Mouse (Mus musculus): ENCODE measurements around the gene Xpnpep2. TPM values are rescaled to one million over a fixed set of nuclear protein-coding genes. Genes with fewer than 3 reads are reported as not detected.

Gene Xpnpep2
- polyA plus RNA-seq, 1 experiment from 2014 or later = 3.8 TPM

DNA sequence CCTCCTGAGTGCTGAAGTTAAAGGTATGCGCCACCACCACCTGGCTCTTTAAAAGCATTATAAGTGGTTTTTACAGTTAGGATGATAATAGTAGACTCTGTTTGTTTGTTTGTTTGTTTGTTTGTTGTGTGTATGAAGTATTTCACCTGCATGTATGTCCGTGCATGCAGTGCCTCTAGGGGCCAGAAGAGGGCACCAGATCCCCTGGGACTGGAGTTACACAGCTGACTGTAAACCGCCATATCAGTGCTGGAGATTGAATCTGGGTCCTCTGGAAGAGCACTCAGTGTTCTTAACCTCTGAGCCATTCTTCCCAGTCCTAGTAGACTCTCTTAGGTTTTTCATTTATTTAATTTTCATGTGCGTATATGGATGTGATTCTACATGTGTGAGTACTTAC lies 13.9 kb upstream of the Xpnpep2 start:
- no peaks in the 10 kb centered on the region for H3K27me3 ChIP-seq
- H3K36me3 ChIP-seq = no peaks in the 10 kb centered on the region
- WGBS = 73% methylated on average over 4 of the region's 4 CpGs
- no peak overlapping the region for H3K27ac ChIP-seq
- H3K4me2 ChIP-seq (replicated peaks) = no peak overlapping the region
- H3K9me3 ChIP-seq = no peaks in the 10 kb centered on the region
- H3K4me3 ChIP-seq = no peak overlapping the region
- ATAC-seq (ENCODE audit: insufficient number of reproducible peaks, insufficient read depth, low FRiP score, low TSS enrichment) = no peak
- H3K9ac ChIP-seq = no peak overlapping the region
- no peaks in the 10 kb centered on the region for H3K4me1 ChIP-seq

DNA sequence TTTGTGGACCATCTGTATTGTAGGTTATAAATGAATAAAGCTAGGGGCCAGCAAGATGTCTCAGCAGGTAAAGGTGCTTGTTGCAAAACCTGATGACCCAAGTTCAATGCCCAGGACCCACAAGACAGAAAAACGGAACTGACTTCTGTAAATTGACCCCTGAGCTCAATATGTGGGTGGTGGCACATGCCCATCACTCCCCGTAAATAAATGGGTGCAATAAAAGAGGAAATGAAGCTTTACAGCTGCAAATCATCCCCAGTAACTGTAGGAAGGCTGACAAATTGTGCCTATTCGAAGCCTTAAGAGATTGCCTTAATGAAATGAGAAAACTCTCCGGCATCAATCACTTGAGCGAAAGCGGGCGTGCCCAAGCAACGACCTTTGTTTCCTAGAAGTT lies 11.9 kb upstream of the Xpnpep2 start:
- WGBS = 77% methylated on average over 8 of the region's 8 CpGs
- Histone ChIP-seq H3K9me3 (no peaks in the 10 kb centered on the region), H3K27ac (no peak overlapping the region), H3K4me1 (no peaks in the 10 kb centered on the region), H3K36me3 (no peaks in the 10 kb centered on the region), H3K4me2 (replicated peaks) (no peak overlapping the region), H3K9ac (no peak overlapping the region), H3K4me3 (no peak overlapping the region), H3K27me3 (no peaks in the 10 kb centered on the region)
- ATAC-seq (ENCODE audit: insufficient number of reproducible peaks, insufficient read depth, low FRiP score, low TSS enrichment) = no peak

DNA sequence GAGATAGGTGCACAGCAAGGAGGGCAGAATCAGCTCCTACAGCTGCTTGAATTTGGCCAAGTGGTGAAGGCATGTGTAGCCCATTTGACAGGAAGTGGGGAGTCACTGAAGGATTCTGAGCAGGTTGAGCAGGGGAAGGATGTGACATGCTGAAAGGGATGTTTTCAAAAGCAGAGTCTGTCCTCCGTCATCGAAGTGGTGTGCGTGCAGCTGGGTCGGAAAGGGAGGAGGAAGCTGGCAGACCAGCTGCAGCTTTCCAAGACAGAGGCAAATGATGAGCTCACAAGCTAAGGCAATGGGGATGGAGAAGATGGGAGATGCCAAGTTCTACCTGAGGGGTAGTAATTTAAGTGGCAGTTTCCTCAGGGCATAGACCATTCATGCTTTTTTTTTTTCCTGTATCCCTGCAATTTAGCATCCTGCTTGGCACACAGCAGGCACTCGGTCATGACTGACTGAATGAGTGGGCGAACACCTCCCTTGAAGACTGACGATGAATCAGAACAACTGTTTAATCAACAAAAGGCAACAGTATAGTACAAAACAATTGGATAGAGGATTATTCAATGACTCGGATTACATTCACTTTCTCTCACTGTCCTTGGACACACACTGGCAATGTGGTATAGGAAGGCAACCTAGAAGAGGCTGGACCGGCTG lies 9.9 kb upstream of the Xpnpep2 start:
- H3K9me3 ChIP-seq = no peaks in the 10 kb centered on the region
- H3K4me2 ChIP-seq (replicated peaks) = no peak overlapping the region
- no peak overlapping the region for H3K4me3 ChIP-seq
- no peak overlapping the region for H3K9ac ChIP-seq
- H3K27ac ChIP-seq = no peak overlapping the region
- no peaks in the 10 kb centered on the region for H3K36me3 ChIP-seq
- H3K4me1 ChIP-seq = no peaks in the 10 kb centered on the region
- ATAC-seq (ENCODE audit: insufficient number of reproducible peaks, insufficient read depth, low FRiP score, low TSS enrichment) = no peak
- WGBS = 84% methylated on average over 9 of the region's 9 CpGs
- no peaks in the 10 kb centered on the region for H3K27me3 ChIP-seq

DNA sequence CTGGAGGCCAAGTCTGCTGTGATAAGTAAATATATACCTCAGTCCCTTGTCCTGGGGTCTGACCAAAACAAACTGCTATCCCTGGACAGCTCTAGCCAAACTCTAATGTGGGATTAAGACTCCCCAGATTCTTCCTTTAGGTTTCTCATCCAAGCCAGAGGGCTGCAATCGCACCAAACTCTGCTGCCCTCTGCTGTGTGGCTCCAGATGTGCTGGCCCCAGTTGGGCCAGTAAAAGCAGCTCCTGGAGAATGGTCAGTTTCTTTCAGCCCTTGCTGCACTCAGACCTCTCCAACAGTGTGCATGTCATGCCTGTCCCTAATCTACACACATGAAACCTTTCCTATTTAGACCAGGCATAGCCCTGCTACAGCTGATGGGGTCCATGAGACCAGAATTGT lies 8.7 kb upstream of the Xpnpep2 start:
- Histone ChIP-seq H3K36me3 (no peaks in the 10 kb centered on the region), H3K4me3 (no peak overlapping the region), H3K27ac (no peak overlapping the region), H3K9ac (no peak overlapping the region), H3K4me2 (replicated peaks) (no peak overlapping the region), H3K9me3 (no peaks in the 10 kb centered on the region), H3K27me3 (no peaks in the 10 kb centered on the region), H3K4me1 (no peaks in the 10 kb centered on the region)
- no peak for ATAC-seq (ENCODE audit: insufficient number of reproducible peaks, insufficient read depth, low FRiP score, low TSS enrichment)
- WGBS = 24% methylated on average over 1 of the region's 1 CpGs

DNA sequence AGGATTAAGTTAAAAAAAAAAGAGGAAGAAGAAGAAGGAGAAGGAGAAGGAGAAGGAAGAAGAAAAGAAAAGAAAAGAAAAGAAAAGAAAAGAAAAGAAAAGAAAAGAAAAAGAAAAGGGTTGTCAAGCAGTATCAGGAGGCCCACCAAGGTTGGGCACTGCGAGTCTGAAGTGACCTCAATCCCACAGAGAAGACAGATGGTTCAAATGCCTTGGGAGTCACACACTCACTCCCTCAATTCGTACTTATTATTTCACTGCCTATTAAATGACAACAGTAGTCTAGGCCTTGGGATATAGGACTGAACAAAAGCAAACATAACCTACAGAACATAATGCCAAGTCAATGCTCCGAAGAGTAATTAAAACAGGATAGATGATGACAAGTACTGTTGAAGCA lies 5.3 kb upstream of the Xpnpep2 start:
- Histone ChIP-seq H3K9me3 (no peaks in the 10 kb centered on the region), H3K4me3 (no peak overlapping the region), H3K4me1 (no peaks in the 10 kb centered on the region), H3K9ac (no peak overlapping the region), H3K27ac (no peak overlapping the region), H3K27me3 (no peaks in the 10 kb centered on the region), H3K36me3 (no peaks in the 10 kb centered on the region), H3K4me2 (replicated peaks) (no peak overlapping the region)
- no peak for ATAC-seq (ENCODE audit: insufficient number of reproducible peaks, insufficient read depth, low FRiP score, low TSS enrichment)
- WGBS = 80% methylated on average over 3 of the region's 3 CpGs

DNA sequence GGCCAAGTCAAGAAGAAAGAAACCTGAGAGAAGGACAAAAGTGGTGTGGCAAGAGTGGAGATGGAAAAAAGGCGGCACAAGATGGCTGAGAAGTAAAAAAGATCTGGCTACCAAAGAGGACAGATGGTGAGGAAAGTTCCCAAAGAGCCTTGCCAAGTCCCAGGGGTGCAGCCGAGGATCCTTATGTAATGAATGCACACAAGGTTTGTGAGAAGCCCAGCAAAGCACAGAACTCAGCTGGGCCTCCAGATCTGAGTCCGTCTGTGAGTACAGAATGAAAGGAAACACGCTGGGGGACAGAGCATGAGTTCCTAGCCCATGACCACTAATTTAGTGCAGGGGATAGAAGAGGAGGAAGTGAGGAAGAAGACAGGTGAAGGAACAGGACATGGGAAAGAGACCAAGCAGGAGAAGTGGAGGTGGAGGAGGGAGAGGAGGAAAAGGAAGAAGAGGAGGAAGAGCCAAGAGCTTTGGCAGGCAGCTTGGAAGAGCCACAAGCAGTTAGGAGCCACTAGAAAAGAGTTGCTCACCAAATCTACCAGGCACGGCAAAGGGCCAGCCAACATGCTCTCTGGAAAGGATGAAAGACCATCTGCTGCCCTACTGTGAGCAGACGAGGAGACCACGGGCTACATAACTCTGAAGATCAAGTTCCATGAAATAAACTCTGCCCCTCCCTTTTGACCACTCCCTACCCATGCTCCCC lies 3.6 kb upstream of the Xpnpep2 start:
- Histone ChIP-seq H3K4me1 (no peaks in the 10 kb centered on the region), H3K4me2 (replicated peaks) (no peak overlapping the region), H3K36me3 (no peaks in the 10 kb centered on the region), H3K27me3 (no peaks in the 10 kb centered on the region), H3K27ac (no peak overlapping the region), H3K9me3 (no peaks in the 10 kb centered on the region), H3K4me3 (no peak overlapping the region), H3K9ac (no peak overlapping the region)
- no peak for ATAC-seq (ENCODE audit: insufficient number of reproducible peaks, insufficient read depth, low FRiP score, low TSS enrichment)
- 84% methylated on average over 7 of the region's 7 CpGs for WGBS

DNA sequence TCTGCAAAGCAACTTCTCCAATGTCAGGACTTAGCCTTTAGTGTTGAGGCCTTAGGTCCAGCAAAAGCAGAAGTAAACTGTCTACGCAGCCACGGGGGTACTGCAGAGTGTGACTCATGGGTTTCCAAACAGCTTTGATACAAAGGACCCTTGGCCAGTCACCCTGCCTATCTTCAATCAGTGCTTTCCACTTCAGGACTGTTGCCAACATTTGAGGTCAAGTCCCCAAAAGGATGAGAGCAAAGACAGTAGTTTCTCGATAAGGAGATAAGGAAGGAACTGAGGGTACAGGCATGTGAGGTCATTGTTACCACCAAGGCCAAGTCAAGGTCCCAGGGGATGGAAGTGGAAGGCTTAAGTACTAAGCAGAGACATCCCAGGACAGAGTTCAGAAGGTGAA lies 2.3 kb upstream of the Xpnpep2 start:
- 93% methylated on average over 3 of the region's 3 CpGs for WGBS
- Histone ChIP-seq H3K4me3 (no peak overlapping the region), H3K4me1 (no peaks in the 10 kb centered on the region), H3K4me2 (replicated peaks) (no peak overlapping the region), H3K36me3 (no peaks in the 10 kb centered on the region), H3K27ac (no peak overlapping the region), H3K9me3 (no peaks in the 10 kb centered on the region), H3K9ac (no peak overlapping the region), H3K27me3 (no peaks in the 10 kb centered on the region)
- ATAC-seq (ENCODE audit: insufficient number of reproducible peaks, insufficient read depth, low FRiP score, low TSS enrichment) = no peak

GRCm38 (mm10) chrX:48109316-48109655 lies 761 bp downstream of the Xpnpep2 start:
- no peak for ATAC-seq (ENCODE audit: insufficient number of reproducible peaks, insufficient read depth, low FRiP score, low TSS enrichment)
- 81% methylated on average over 3 of the region's 3 CpGs for WGBS
- no peak overlapping the region for H3K4me3 ChIP-seq
- H3K9me3 ChIP-seq = no peaks in the 10 kb centered on the region
- H3K36me3 ChIP-seq = no peaks in the 10 kb centered on the region
- no peaks in the 10 kb centered on the region for H3K4me1 ChIP-seq
- H3K27me3 ChIP-seq = no peaks in the 10 kb centered on the region
- no peak overlapping the region for H3K9ac ChIP-seq
- H3K4me2 ChIP-seq (replicated peaks) = no peak overlapping the region
- peak overlapping the region; percentile 75; the same call in 1 of the 2 replicates for H3K27ac ChIP-seq

DNA sequence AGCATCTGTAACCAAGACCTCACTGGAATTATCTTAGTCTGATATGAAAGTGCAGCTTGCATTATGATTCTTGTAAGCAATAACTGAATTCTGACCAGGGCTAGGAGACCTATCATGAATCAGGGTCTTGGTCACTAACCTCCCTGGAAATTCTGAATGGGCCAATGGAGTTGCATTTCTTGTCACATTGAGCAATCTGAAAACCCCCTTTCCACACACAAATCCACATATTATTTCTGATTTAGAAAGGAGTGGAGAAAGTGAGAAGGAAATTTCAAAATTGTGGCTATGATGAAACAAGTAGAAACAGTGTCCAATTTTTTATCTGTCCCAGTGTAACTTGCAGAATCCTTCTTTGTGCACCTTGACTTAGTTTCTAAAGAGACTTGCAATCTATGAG lies 10.8 kb downstream of the Xpnpep2 start:
- Histone ChIP-seq H3K9me3 (no peaks in the 10 kb centered on the region), H3K27me3 (no peaks in the 10 kb centered on the region), H3K4me1 (no peaks in the 10 kb centered on the region), H3K9ac (no peak overlapping the region), H3K4me2 (replicated peaks) (no peak overlapping the region), H3K27ac (no peak overlapping the region), H3K36me3 (no peaks in the 10 kb centered on the region), H3K4me3 (no peak overlapping the region)
- no peak for ATAC-seq (ENCODE audit: insufficient number of reproducible peaks, insufficient read depth, low FRiP score, low TSS enrichment)

GRCm38 (mm10) chrX:48124132-48125071 lies 15.9 kb downstream of the Xpnpep2 start:
- H3K9ac ChIP-seq = no peak overlapping the region
- H3K27ac ChIP-seq = no peak overlapping the region
- 30% methylated on average over 17 of the region's 17 CpGs for WGBS
- H3K9me3 ChIP-seq = no peaks in the 10 kb centered on the region
- H3K27me3 ChIP-seq = no peaks in the 10 kb centered on the region
- H3K4me3 ChIP-seq = no peak overlapping the region
- H3K4me2 ChIP-seq (replicated peaks) = peak overlapping the region; percentile 31; the same call in 1 of the 2 replicates
- no peak for ATAC-seq (ENCODE audit: insufficient number of reproducible peaks, insufficient read depth, low FRiP score, low TSS enrichment)
- H3K4me1 ChIP-seq = no peaks in the 10 kb centered on the region
- H3K36me3 ChIP-seq = no peaks in the 10 kb centered on the region

- no peak; the same call in 1 of the 2 replicates for ATAC-seq (ENCODE audit: insufficient number of reproducible peaks, insufficient read depth, low FRiP score, low TSS enrichment)
- Histone ChIP-seq H3K27me3 (no peaks in the 10 kb centered on the region), H3K9ac (no peak overlapping the region), H3K4me3 (no peak overlapping the region), H3K9me3 (no peaks in the 10 kb centered on the region), H3K36me3 (no peaks in the 10 kb centered on the region), H3K4me2 (replicated peaks) (no peak overlapping the region), H3K27ac (no peak overlapping the region), H3K4me1 (no peaks in the 10 kb centered on the region)
- 70% methylated on average over 6 of the region's 6 CpGs for WGBS
Measured at GRCm38 (mm10) chrX:48126903-48127476, 18.5 kb downstream of the Xpnpep2 start.

Measured in embryonic facial prominence, embryonic 12.5 days (tissue).